In genomic region chr2:110314509-110315155, GRCm38 (mm10) we compare ENCODE assay signal across 10 mouse cellular contexts. TPM values are rescaled to one million over a fixed set of nuclear protein-coding genes. Genes with fewer than 3 reads are reported as not detected.
DNase-seq lines count a peak whose midpoint lies in the region; ATAC-seq and TF ChIP-seq lines count a peak whose summit lies in the region.
"Had no signal": no experiment of that assay in that cellular context is flagged by ENCODE, and none has a peak within 500 bp of the region (broad histone marks: within the 10 kb centered on the region; RNA-seq: fewer than 3 reads in every experiment).

Bbox1 (minus strand) TSS chr2:110314560.

- no peak within 1 kb of the TSS for H3K4me3 ChIP-seq in intestine, postnatal 0 days (ENCODE audit: low read depth, low read length)
- H3K4me3 ChIP-seq in intestine, embryonic 15.5 days (replicated peaks), result no peak within 1 kb of the TSS
- no peak within 1 kb of the TSS for H3K4me3 ChIP-seq in embryonic facial prominence, embryonic 15.5 days (replicated peaks)
- H3K4me3 ChIP-seq in lung, embryonic 16.5 days (ENCODE audit: low read length), result no peak within 1 kb of the TSS
- no peak within 1 kb of the TSS for H3K4me3 ChIP-seq in kidney, embryonic 16.5 days (ENCODE audit: low read length)
- H3K4me3 ChIP-seq: limb, embryonic 12.5 days had no signal

- no peaks in the 10 kb centered on the region for H3K4me1 ChIP-seq in intestine, postnatal 0 days (replicated peaks; ENCODE audit: control insufficient read depth, insufficient read depth, low read length)
- H3K4me1 ChIP-seq in intestine, embryonic 15.5 days (replicated peaks), result no peaks in the 10 kb centered on the region
- peaks cover 16% of the 10 kb centered on the region for H3K4me1 ChIP-seq in embryonic facial prominence, embryonic 15.5 days
- H3K4me1 ChIP-seq in lung, embryonic 16.5 days (replicated peaks; ENCODE audit: control insufficient read depth, insufficient read depth, low read length), result no peaks in the 10 kb centered on the region
- no peaks in the 10 kb centered on the region for H3K4me1 ChIP-seq in kidney, embryonic 16.5 days (ENCODE audit: insufficient read depth, low read length)
- H3K4me1 ChIP-seq: limb, embryonic 12.5 days had no signal

- H3K27me3 ChIP-seq in intestine, postnatal 0 days (replicated peaks; ENCODE audit: control insufficient read depth, insufficient read depth, low read length), result no peaks in the 10 kb centered on the region
- H3K27me3 ChIP-seq in intestine, embryonic 15.5 days (replicated peaks), result no peaks in the 10 kb centered on the region
- no peaks in the 10 kb centered on the region for H3K27me3 ChIP-seq in embryonic facial prominence, embryonic 15.5 days
- no peaks in the 10 kb centered on the region for H3K27me3 ChIP-seq in lung, embryonic 16.5 days (ENCODE audit: control insufficient read depth, insufficient read depth, low read depth, low read length)
- H3K27me3 ChIP-seq in kidney, embryonic 16.5 days (ENCODE audit: insufficient read depth, low read length), result no peaks in the 10 kb centered on the region
- H3K27me3 ChIP-seq: limb, embryonic 12.5 days had no signal

- no peak within 1 kb of the TSS for H3K4me2 ChIP-seq in intestine, postnatal 0 days (replicated peaks; ENCODE audit: low read depth)
- no peak within 1 kb of the TSS for H3K4me2 ChIP-seq in intestine, embryonic 15.5 days (replicated peaks)
- no peak within 1 kb of the TSS for H3K4me2 ChIP-seq in embryonic facial prominence, embryonic 15.5 days (replicated peaks)
- H3K4me2 ChIP-seq in lung, embryonic 16.5 days (ENCODE audit: low read depth, low read length), result no peak within 1 kb of the TSS
- no peak within 1 kb of the TSS for H3K4me2 ChIP-seq in kidney, embryonic 16.5 days (replicated peaks; ENCODE audit: low read depth, low read length)
- H3K4me2 ChIP-seq: limb, embryonic 12.5 days had no signal

- H3K9ac ChIP-seq in intestine, postnatal 0 days (ENCODE audit: low read depth, low read length), result no peak within 1 kb of the TSS
- no peak within 1 kb of the TSS for H3K9ac ChIP-seq in intestine, embryonic 15.5 days
- no peak within 1 kb of the TSS for H3K9ac ChIP-seq in embryonic facial prominence, embryonic 15.5 days
- no peak within 1 kb of the TSS for H3K9ac ChIP-seq in lung, embryonic 16.5 days (ENCODE audit: low read length)
- H3K9ac ChIP-seq in kidney, embryonic 16.5 days (replicated peaks; ENCODE audit: low read length), result no peak within 1 kb of the TSS
- H3K9ac ChIP-seq: limb, embryonic 12.5 days had no signal

- DNase-seq in brain, adult 2 months (ENCODE audit: low read depth, low spot score), result peak; percentile 6
- DNase-seq in spleen, postnatal 36 days (ENCODE audit: low spot score in 2 of 2), result no peak
- DNase-seq in layer of hippocampus, postnatal 25 days (ENCODE audit: extremely low spot score in 1 of 2, low spot score in 1 of 2), result no peak

- H3K9me3 ChIP-seq in intestine, postnatal 0 days (ENCODE audit: control insufficient read depth), result no peaks in the 10 kb centered on the region
- H3K9me3 ChIP-seq in intestine, embryonic 15.5 days, result no peaks in the 10 kb centered on the region
- H3K9me3 ChIP-seq in embryonic facial prominence, embryonic 15.5 days (replicated peaks), result no peaks in the 10 kb centered on the region
- no peaks in the 10 kb centered on the region for H3K9me3 ChIP-seq in lung, embryonic 16.5 days (ENCODE audit: control insufficient read depth, low read length)
- H3K9me3 ChIP-seq in kidney, embryonic 16.5 days (ENCODE audit: low read length), result no peaks in the 10 kb centered on the region
- H3K9me3 ChIP-seq: G1E; limb, embryonic 12.5 days had no signal

- WGBS in intestine, postnatal 0 days, result 75% methylated on average over 6 of the region's 6 CpGs
- 76% methylated on average over 6 of the region's 6 CpGs for WGBS in intestine, embryonic 15.5 days
- WGBS in embryonic facial prominence, embryonic 15.5 days, result 75% methylated on average over 6 of the region's 6 CpGs
- 57% methylated on average over 6 of the region's 6 CpGs for WGBS in lung, embryonic 16.5 days
- 73% methylated on average over 6 of the region's 6 CpGs for WGBS in kidney, embryonic 16.5 days

- no peak for ATAC-seq in intestine, postnatal 0 days
- no peak for ATAC-seq in intestine, embryonic 15.5 days
- no peak for ATAC-seq in embryonic facial prominence, embryonic 15.5 days (ENCODE audit: insufficient number of reproducible peaks, low FRiP score, low TSS enrichment, low read depth)
- peak; percentile 34; the same call in 1 of the 2 replicates for ATAC-seq in lung, embryonic 16.5 days (ENCODE audit: low read depth)
- no peak for ATAC-seq in kidney, embryonic 16.5 days (ENCODE audit: low FRiP score, low TSS enrichment)

- H3K27ac ChIP-seq in intestine, postnatal 0 days (ENCODE audit: low read depth, low read length), result no peak within 1 kb of the TSS
- H3K27ac ChIP-seq in intestine, embryonic 15.5 days, result no peak within 1 kb of the TSS
- H3K27ac ChIP-seq in embryonic facial prominence, embryonic 15.5 days (replicated peaks), result peak within 1 kb of the TSS; percentile 48; the same call in 1 of the 2 replicates
- no peak within 1 kb of the TSS for H3K27ac ChIP-seq in lung, embryonic 16.5 days (ENCODE audit: low read length)
- no peak within 1 kb of the TSS for H3K27ac ChIP-seq in kidney, embryonic 16.5 days (ENCODE audit: low read length)
- H3K27ac ChIP-seq: limb, embryonic 12.5 days had no signal

- TF ChIP-seq CTCF in intestine, postnatal 0 days (IDR thresholded peaks at IDR 0.05; ENCODE audit: low read depth), result no peak

- no peaks in the 10 kb centered on the region for H3K36me3 ChIP-seq in intestine, postnatal 0 days (ENCODE audit: control insufficient read depth, insufficient read depth)
- no peaks in the 10 kb centered on the region for H3K36me3 ChIP-seq in intestine, embryonic 15.5 days
- no peaks in the 10 kb centered on the region for H3K36me3 ChIP-seq in embryonic facial prominence, embryonic 15.5 days
- H3K36me3 ChIP-seq in lung, embryonic 16.5 days (ENCODE audit: control insufficient read depth, insufficient read depth, low read length), result no peaks in the 10 kb centered on the region
- H3K36me3 ChIP-seq in kidney, embryonic 16.5 days (ENCODE audit: insufficient read depth, low read length), result no peaks in the 10 kb centered on the region
- H3K36me3 ChIP-seq: G1E; limb, embryonic 12.5 days had no signal

RNA-seq across cellular contexts. Expression of gene Bbox1, which starts in this region (rescaled TPM):
- polyA plus RNA-seq in intestine, postnatal 0 days (2015; fragmentation: Nextera tagmentation; extraction: Ambion mirVana), result 10.3 and 11.9 TPM in 2 replicates
- 0.45 and 0.53 TPM in 2 replicates for polyA plus RNA-seq in intestine, embryonic 15.5 days (2015; fragmentation: Nextera tagmentation; extraction: Ambion mirVana)
- 1.6 and 1.8 TPM in 2 replicates for polyA plus RNA-seq in embryonic facial prominence, embryonic 15.5 days (2015; fragmentation: Nextera tagmentation; extraction: Ambion mirVana)
- 0.28 and 0.96 TPM in 2 replicates for polyA plus RNA-seq in lung, embryonic 16.5 days (2015; fragmentation: Nextera tagmentation; extraction: Ambion mirVana)
- polyA plus RNA-seq in kidney, embryonic 16.5 days (2015; fragmentation: Nextera tagmentation; extraction: Ambion mirVana), result 0.04 and 0.12 TPM in 2 replicates
- total RNA-seq in layer of hippocampus, postnatal 25 days (2021), result under 1 TPM; 0.23 to 0.69 TPM
- polyA plus RNA-seq: G1E had no signal

Comparison
In these comparisons a context has a peak if more than half of its experiments do, and no peak if none do; other contexts are left out.
1. Peak in ATAC-seq in lung, embryonic 16.5 days; RNA of the gene not detected or under 1 TPM.